Mouse (Mus musculus) liver, embryonic 16.5 days (tissue): ENCODE measurements around the gene Lyrm7. TPM values are rescaled to one million over a fixed set of nuclear protein-coding genes. Genes with fewer than 3 reads are reported as not detected.
A peak's percentile ranks its signal among the peaks of the same experiment; 100 is the strongest.

Experiments
- ATAC-seq: fragments of 200-750 bp; cut with Nextera tagmentation; 2 replicates; pipeline ENCODE4 v1.8.0; 2017; ENCODE audit warnings: low read depth, mild to moderate bottlenecking, moderate number of reproducible peaks, moderate library complexity
- H3K27ac ChIP-seq: fragments of 300-500 bp; sonication (generic); 2 replicates; pipeline ENCODE4 v1.5.1; 2014; ENCODE audit warnings: mild to moderate bottlenecking, low read length
- H3K27me3 ChIP-seq: fragments of 300-500 bp; sonication (generic); 2 replicates; pipeline ENCODE4 v1.6.1; 2014; ENCODE audit warnings: low read depth, low read length, mixed read lengths; ENCODE audit not compliant: control insufficient read depth, insufficient read depth
- H3K36me3 ChIP-seq: fragments of 300-500 bp; sonication (generic); 2 replicates; pipeline ENCODE4 v1.6.1; 2014; ENCODE audit warnings: mild to moderate bottlenecking; ENCODE audit not compliant: control insufficient read depth, insufficient read depth
- H3K4me1 ChIP-seq: fragments of 300-500 bp; sonication (generic); 2 replicates; pipeline ENCODE4 v1.6.1; 2014; ENCODE audit warnings: low read depth, low read length, mixed read lengths; ENCODE audit not compliant: control insufficient read depth
- H3K4me2 ChIP-seq: fragments of 300-500 bp; sonication (generic); 2 replicates; pipeline ENCODE4 v1.6.1; 2014; ENCODE audit warnings: low read depth, low read length, mixed read lengths
- H3K4me3 ChIP-seq: fragments of 300-500 bp; sonication (generic); 2 replicates; pipeline ENCODE4 v1.5.1; 2014; ENCODE audit warnings: low read depth, mild to moderate bottlenecking, low read length
- H3K9ac ChIP-seq: fragments of 300-500 bp; sonication (generic); 2 replicates; pipeline ENCODE4 v1.6.1; 2014; ENCODE audit warnings: low read depth, low read length
- H3K9me3 ChIP-seq: fragments of 300-500 bp; sonication (generic); replicated peaks from 2 replicates; pipeline ENCODE4 v1.6.1; 2016; ENCODE audit warnings: low read length; ENCODE audit not compliant: control insufficient read depth
- WGBS: fragments of 180-500 bp; shearing (Covaris S2); extraction: QIAGEN DNeasy Blood & Tissue Kit; methylation state at CpG from one replicate; pipeline ENCODE4 v1.1.7; 2014; ENCODE audit not compliant: insufficient replicate concordance; 5-methylcytosine and 5-hydroxymethylcytosine counted together
- polyA plus RNA-seq: library from polyadenylated mRNA; unstranded; fragments of >200 nt; fragmentation: Nextera tagmentation; extraction: Ambion mirVana; gene quantifications from 2 replicates; pipeline ENCODE4 v1.2.1, GENCODE M21; 2015

Gene Lyrm7
- polyA plus RNA-seq, 1 experiment from 2014 or later: 3.2 TPM

DNA sequence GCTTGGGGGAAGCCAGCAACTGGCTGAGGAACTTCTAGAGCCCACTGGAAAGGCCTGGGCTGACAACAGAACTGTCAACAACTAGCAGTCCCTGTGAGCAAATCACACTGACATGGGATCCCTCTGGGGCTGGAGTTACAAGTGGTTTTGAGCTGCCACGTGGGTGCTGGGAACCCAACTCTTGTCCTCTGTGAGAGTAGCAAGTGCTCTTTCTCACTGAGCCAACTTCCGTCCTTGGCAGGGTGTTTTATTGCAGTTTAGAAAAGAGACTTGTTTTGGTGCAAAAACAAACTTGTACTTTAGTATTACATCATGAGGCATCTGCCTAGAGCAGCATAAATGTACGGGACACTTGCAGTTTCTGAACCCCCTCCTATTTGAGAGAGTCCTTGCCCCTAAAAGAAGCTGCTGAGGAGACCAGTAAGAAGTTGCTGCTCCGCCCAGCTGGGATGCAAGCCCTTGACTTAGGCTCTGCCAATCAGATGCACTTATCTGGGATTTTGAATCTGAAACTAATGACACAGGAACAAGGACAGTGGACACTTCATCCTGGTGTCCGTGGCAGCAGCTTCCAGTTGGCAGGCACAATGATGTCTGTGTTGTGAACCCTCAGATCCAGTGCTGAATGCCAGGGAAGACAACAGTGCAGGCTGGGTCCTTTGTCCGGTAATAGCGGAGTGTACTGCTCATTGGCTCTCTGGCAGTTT, 11.3 kb upstream of the Lyrm7 start:
- H3K9me3 ChIP-seq: no peaks in the 10 kb centered on the region
- H3K4me2 ChIP-seq: no peak overlapping the region
- no peak for ATAC-seq
- peaks cover 27% of the 10 kb centered on the region for H3K36me3 ChIP-seq
- no peaks in the 10 kb centered on the region for H3K27me3 ChIP-seq
- no peak overlapping the region for H3K9ac ChIP-seq
- 72% methylated on average over 7 of the region's 7 CpGs for WGBS
- H3K4me1 ChIP-seq: peaks cover 24% of the 10 kb centered on the region
- H3K4me3 ChIP-seq: no peak overlapping the region
- H3K27ac ChIP-seq: no peak overlapping the region

DNA sequence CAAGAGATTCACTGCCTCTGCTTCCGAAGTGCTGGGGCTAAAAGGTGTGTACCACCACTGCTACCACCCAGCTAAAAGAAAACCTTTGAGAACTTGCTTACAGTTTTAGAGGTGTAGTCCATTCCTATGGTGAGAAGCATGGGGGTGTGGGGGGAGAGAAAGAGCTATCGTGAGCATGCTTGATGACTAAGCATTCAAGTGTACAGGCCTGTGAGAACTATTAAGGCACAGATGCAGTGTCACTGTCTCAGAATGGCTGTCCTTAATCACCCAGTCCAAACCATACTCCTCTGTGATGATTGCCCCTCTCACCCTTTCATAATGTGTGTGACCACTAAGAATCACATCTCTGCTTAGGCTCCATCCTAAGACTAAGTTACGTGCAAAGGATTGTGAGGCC, 8.6 kb upstream of the Lyrm7 start:
- peak overlapping the region; percentile 3; the same call in 1 of the 2 replicates for H3K9ac ChIP-seq
- peak overlapping the region; percentile 18; the same call in 1 of the 2 replicates for H3K27ac ChIP-seq
- H3K4me2 ChIP-seq: no peak overlapping the region
- H3K36me3 ChIP-seq: peaks cover 27% of the 10 kb centered on the region
- H3K27me3 ChIP-seq: no peaks in the 10 kb centered on the region
- 64% methylated on average over 3 of the region's 3 CpGs for WGBS
- H3K9me3 ChIP-seq: no peaks in the 10 kb centered on the region
- no peak for ATAC-seq
- H3K4me1 ChIP-seq: peaks cover 33% of the 10 kb centered on the region
- H3K4me3 ChIP-seq: no peak overlapping the region

DNA sequence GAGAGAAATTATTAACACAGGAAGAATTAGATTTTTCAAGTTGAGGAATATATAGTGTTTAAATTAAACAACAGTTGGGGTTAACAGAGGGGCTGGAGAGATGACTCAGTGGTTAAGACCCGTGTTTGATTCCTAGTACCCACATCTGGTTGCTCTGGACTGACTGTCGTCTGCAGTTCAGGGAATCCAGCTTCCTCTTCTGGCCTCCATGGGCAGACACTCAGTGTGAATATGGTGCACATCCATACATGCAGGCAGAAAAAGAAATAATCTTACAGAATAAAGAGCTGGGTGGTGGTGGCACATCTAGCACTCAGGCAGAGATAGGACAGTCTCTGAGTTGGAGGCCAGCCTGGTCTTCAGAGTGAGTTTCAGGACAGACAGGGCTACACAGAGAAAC, 7.7 kb upstream of the Lyrm7 start:
- H3K27me3 ChIP-seq: no peaks in the 10 kb centered on the region
- 33% methylated on average over 2 of the region's 2 CpGs for WGBS
- peaks cover 33% of the 10 kb centered on the region for H3K4me1 ChIP-seq
- H3K36me3 ChIP-seq: peaks cover 19% of the 10 kb centered on the region
- H3K27ac ChIP-seq: no peak overlapping the region
- H3K4me3 ChIP-seq: no peak overlapping the region
- H3K9ac ChIP-seq: 0 out of 2 replicates have a peak overlapping the region, but pooled peaks have one; percentile 4
- no peaks in the 10 kb centered on the region for H3K9me3 ChIP-seq
- peak overlapping the region; percentile 88; the same call in 1 of the 2 replicates for H3K4me2 ChIP-seq
- no peak for ATAC-seq

DNA sequence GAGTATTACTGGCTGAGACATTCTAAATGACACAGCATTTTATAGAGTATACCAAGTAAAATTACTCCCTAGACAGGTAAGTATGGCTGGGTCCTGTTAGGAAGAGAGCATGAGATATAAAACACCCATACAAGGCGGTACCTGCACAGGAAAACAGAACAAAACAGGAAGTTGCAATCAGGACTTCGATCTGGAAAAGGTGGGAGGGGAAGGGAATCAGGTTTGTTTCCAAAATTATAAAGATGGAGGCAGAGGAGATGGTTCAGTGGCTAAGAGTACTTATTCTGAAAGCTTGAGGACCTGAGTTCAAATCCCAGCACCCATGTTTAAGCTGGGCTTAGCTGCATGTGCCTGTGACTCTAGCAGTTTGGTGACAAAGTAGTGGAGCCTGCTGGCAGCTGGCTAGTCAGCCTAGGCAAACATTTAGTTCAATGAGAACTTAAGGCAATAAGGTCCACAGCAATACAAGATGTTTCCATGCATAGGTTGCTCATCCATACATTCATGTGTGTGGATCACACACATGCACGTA, 7.3 kb upstream of the Lyrm7 start:
- Histone ChIP-seq H3K36me3 (peaks cover 18% of the 10 kb centered on the region), H3K9me3 (no peaks in the 10 kb centered on the region), H3K4me1 (peaks cover 37% of the 10 kb centered on the region), H3K4me3 (peak overlapping the region; percentile 85; the same call in 1 of the 2 replicates), H3K4me2 (peak overlapping the region; percentile 88), H3K27me3 (no peaks in the 10 kb centered on the region), H3K9ac (no peak overlapping the region), H3K27ac (0 out of 2 replicates have a peak overlapping the region, but pooled peaks have one; percentile 4)
- no peak for ATAC-seq
- WGBS: 61% methylated on average over 3 of the region's 3 CpGs

DNA sequence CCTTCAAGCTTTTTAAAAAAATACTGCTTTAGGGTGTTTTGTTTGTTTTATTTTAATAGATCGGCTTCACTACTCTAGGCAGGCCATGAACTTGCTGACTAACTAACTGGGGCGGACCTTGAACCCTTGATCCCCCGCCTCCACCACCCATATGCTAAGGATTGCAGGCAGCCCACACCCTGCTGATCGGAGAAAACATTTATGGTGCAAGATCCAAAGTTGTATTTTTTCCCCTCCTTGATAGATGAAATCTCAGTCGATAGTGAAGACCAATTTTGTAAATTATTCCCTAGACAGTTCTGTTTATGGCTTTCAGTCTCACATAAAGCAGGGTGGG, 6.3 kb upstream of the Lyrm7 start:
- H3K4me1 ChIP-seq: peaks cover 37% of the 10 kb centered on the region
- peaks cover 18% of the 10 kb centered on the region for H3K36me3 ChIP-seq
- H3K27ac ChIP-seq: peak overlapping the region; percentile 91
- no peaks in the 10 kb centered on the region for H3K27me3 ChIP-seq
- 1% methylated on average over 5 of the region's 5 CpGs for WGBS
- peak; percentile 65 for ATAC-seq
- H3K4me2 ChIP-seq: peak overlapping the region; percentile 88
- H3K9ac ChIP-seq: peak overlapping the region; percentile 91
- H3K9me3 ChIP-seq: no peaks in the 10 kb centered on the region
- H3K4me3 ChIP-seq: peak overlapping the region; percentile 85

DNA sequence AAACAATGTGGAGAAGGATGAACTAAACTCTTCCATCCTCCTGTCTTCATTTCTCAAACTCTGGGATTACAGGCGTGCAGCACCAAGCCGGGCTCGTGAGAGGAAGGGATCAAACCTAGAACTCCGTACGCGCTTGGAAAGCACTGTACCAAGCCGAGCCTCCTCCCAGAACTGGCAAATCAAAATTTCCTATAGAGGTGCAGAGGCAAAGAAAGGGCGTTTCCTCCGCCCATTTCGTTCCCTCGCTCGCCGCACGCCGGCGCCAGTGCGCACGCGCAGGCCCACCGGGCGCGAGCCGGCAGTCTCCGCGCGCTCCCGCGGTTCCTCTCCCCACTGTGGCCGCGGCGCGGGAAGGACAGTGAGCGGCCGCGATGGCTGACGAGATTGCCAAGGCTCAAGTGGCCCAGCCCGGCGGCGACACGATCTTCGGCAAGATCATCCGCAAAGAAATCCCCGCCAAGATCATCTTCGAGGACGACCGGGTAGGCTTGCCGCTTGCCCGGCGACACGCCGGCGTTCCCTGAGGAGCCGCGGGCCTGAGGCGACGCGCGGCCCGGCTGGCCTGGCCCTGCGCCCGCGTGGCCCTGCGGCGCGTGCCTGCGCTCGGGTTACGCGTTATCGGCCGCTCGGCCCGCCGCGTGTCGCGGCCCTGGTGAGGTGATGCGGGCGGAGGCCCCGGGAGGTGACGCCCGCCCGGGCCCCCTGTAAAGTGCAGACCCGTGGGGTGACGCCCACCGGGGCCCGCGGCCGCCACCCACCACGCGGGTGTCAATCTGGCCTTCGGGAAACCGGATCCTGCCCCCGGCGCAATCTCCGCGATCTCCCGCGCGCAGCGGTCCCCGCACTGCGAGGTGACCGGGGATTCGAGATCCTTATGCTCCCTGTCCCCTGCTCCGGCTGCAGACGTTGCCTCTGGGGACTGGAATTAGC, 5.7 kb upstream of the Lyrm7 start, which contains the start of gene Hint1:
TSS of gene Hint1 (plus strand) at position 265 of the 930 bp plus-strand sequence.
- peak within 1 kb of the TSS; percentile 85 for H3K4me3 ChIP-seq
- peak within 1 kb of the TSS; percentile 91 for H3K27ac ChIP-seq
- peak within 1 kb of the TSS; percentile 91 for H3K9ac ChIP-seq
- peaks cover 41% of the 10 kb centered on the region for H3K4me1 ChIP-seq
- ATAC-seq: peak; percentile 84
- WGBS: under 1% methylated on average over 100 of the region's 107 CpGs
- peaks cover 15% of the 10 kb centered on the region for H3K36me3 ChIP-seq
- H3K4me2 ChIP-seq: peak within 1 kb of the TSS; percentile 88
- no peaks in the 10 kb centered on the region for H3K27me3 ChIP-seq
- no peaks in the 10 kb centered on the region for H3K9me3 ChIP-seq

DNA sequence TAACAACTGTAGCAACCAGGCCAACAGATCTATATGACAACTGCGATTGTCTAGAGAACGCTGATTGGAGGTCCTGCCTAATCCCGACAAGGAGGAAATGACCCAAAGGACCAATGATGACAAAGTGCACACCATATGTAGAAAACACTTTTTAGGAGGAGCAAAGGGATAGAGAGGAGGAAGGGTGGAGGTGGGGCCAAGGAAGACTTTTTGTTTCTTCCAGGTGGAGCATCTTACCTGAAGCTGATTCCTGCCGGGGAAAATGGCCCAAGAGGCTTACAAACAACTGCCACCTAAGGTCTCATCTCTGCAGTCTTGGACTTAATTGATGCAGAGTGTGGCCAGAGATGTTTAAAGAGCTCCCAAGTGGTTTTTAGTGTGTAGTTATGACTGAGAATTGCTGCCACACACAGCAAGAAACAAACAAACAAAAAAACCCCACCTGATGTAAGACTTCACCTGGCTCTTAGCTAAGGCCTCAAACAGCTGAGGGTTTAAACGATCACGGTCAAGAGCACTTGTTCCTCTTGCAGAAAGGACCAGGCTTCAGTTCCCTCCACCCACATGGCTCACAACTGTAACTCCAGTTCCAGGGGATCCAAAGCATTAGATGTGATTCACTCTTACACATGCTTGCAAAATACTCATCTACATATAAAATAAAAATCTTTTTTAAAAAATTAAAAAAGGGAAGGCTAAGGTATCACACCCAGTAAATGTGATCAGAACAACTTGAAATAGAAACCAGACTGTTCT, 4.8 kb upstream of the Lyrm7 start:
- Histone ChIP-seq H3K36me3 (peaks cover 7% of the 10 kb centered on the region), H3K9ac (peak overlapping the region; percentile 91; the same call in 1 of the 2 replicates), H3K4me2 (peak overlapping the region; percentile 88), H3K27ac (peak overlapping the region; percentile 13; the same call in 1 of the 2 replicates), H3K4me1 (peaks cover 43% of the 10 kb centered on the region), H3K4me3 (peak overlapping the region; percentile 85), H3K27me3 (no peaks in the 10 kb centered on the region), H3K9me3 (no peaks in the 10 kb centered on the region)
- no peak for ATAC-seq
- WGBS: 57% methylated on average over 6 of the region's 6 CpGs
